Mouse (Mus musculus): ENCODE results near the gene Tmem270. TPM values are rescaled to one million over a fixed set of nuclear protein-coding genes. Genes with fewer than 3 reads are reported as not detected.

Gene Tmem270
- total RNA-seq (2012; rRNA removed) (not detected in 2 replicates), polyA plus RNA-seq (2012; ENCODE audit: insufficient read depth in 1 of 2, insufficient read length in 2 of 2, low read depth in 1 of 2, low replicate concordance in 2 of 2, missing spikeins in 1 of 2) (not detected)

DNA sequence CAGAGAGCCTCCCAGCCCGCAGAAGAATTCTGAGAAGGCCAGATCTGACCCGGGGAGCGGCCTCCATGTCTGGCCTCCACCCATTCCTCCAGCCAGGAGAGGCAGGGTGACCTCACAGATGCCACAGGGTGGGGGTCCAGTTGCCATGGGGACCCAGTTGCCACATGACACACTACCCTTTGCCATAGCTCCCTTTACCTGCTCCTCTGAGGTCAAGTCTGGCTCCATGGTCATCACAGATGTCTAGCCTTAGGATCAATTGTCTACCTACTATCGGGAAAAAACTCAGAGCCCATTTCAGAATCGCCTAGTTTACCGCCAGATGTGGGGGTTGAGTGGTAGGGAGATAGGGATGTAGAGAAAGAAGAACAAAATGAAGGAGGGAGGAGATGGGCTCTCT, at the start of gene Tmem270:
TSS of gene Tmem270 (minus strand) at position 101 of the 400 bp plus-strand sequence.
- Histone ChIP-seq H3K36me3 (ENCODE audit: control insufficient read depth in 1 of 2, insufficient read depth in 2 of 2, low read length in 2 of 2) (no peaks in the 10 kb centered on the region), H3K4me3 (ENCODE audit: control insufficient read depth in 1 of 2, insufficient read depth in 1 of 2, low read depth in 2 of 2, low read length in 2 of 2) (no peak within 1 kb of the TSS), H3K9me3 (replicated peaks; ENCODE audit: insufficient read depth, low read length) (no peaks in the 10 kb centered on the region), H3K4me1 (ENCODE audit: control insufficient read depth in 1 of 2, insufficient read depth in 2 of 2, low read length in 2 of 2) (no peaks in the 10 kb centered on the region), H3K79me2 (ENCODE audit: control insufficient read depth, insufficient read depth, low read length, poor library complexity) (no peaks in the 10 kb centered on the region), H3K27me3 (ENCODE audit: control insufficient read depth in 1 of 2, insufficient read depth in 2 of 2, low read length in 2 of 2) (no peaks in the 10 kb centered on the region), H3K9ac (ENCODE audit: control insufficient read depth, low read depth, low read length, poor library complexity, severe bottlenecking) (no peak within 1 kb of the TSS), H3K27ac (ENCODE audit: control insufficient read depth, low read depth, low read length) (no peak within 1 kb of the TSS)
- TF ChIP-seq POLR2A (IDR thresholded peaks at IDR 0.05; ENCODE audit: control insufficient read depth in 1 of 2, insufficient read depth in 1 of 2, low read depth in 1 of 2, low read length in 2 of 2, poor library complexity in 1 of 2) = no peak
- TF ChIP-seq POLR2AphosphoS2 (IDR thresholded peaks at IDR 0.05; ENCODE audit: low read length) = no peak
- no peak for TF ChIP-seq CHD2 (IDR thresholded peaks at IDR 0.05; ENCODE audit: low read length)
- no peak for TF ChIP-seq MYB (IDR thresholded peaks at IDR 0.05; ENCODE audit: low read depth, low read length)
- no peak for TF ChIP-seq TCF12 (IDR thresholded peaks at IDR 0.05; ENCODE audit: low read depth, low read length)
- no peak for TF ChIP-seq SIN3A (IDR thresholded peaks at IDR 0.05; ENCODE audit: low read length)
- TF ChIP-seq UBTF (IDR thresholded peaks at IDR 0.05; ENCODE audit: borderline replicate concordance, insufficient read depth, low read depth, low read length) = no peak
- no peak for TF ChIP-seq ZKSCAN1 (IDR thresholded peaks at IDR 0.05; ENCODE audit: low read depth, low read length)
- TF ChIP-seq TBP (IDR thresholded peaks at IDR 0.05; ENCODE audit: low read depth, low read length) = no peak
- no peak for TF ChIP-seq MXI1 (IDR thresholded peaks at IDR 0.05; ENCODE audit: low read depth, low read length)
- no peak for DNase-seq (ENCODE audit: low read depth, low spot score)

DNA sequence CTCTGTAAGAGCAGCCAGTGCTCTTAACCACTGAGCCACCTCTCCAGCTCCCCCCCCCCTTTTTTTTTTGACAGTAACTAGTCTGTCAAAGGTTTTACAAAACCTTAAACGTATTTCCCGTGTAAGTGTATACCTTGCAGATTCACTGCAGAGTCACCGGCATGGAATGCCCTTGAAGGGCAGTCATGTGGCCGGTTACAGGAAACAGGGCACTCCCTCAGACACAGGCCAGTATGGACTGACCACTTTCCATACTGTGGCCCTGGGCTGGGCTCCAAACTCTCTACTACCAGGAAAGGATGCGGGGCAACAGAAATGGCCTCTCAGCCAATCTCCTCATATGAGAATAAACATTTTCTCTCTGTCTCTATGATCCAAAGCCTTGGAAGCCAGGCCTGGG, 49.0 kb upstream of the Tmem270 start:
- Histone ChIP-seq H3K4me1 (ENCODE audit: control insufficient read depth in 1 of 2, insufficient read depth in 2 of 2, low read length in 2 of 2) (peaks cover 2 to 9% of the 10 kb centered on the region in 2 experiments; a peak in 2 of 4 replicates), H3K9ac (ENCODE audit: control insufficient read depth, low read depth, low read length, poor library complexity, severe bottlenecking) (no peak overlapping the region), H3K9me3 (replicated peaks; ENCODE audit: insufficient read depth, low read length) (no peaks in the 10 kb centered on the region), H3K27me3 (ENCODE audit: control insufficient read depth in 1 of 2, insufficient read depth in 2 of 2, low read length in 2 of 2) (no peaks in the 10 kb centered on the region; a peak in 1 of 4 replicates), H3K4me3 (ENCODE audit: control insufficient read depth in 1 of 2, insufficient read depth in 1 of 2, low read depth in 2 of 2, low read length in 2 of 2) (no peak overlapping the region), H3K79me2 (ENCODE audit: control insufficient read depth, insufficient read depth, low read length, poor library complexity) (no peaks in the 10 kb centered on the region), H3K27ac (ENCODE audit: control insufficient read depth, low read depth, low read length) (no peak overlapping the region), H3K36me3 (ENCODE audit: control insufficient read depth in 1 of 2, insufficient read depth in 2 of 2, low read length in 2 of 2) (peaks cover 0 to 7% of the 10 kb centered on the region in 2 experiments; a peak in 2 of 4 replicates)
- TF ChIP-seq ZC3H11A (IDR thresholded peaks at IDR 0.05; ENCODE audit: low read depth, low read length) (no peak), POLR2AphosphoS5 (IDR thresholded peaks at IDR 0.05; ENCODE audit: borderline replicate concordance, low read depth, low read length) (no peak), CHD1 (IDR thresholded peaks at IDR 0.05; ENCODE audit: low read depth, low read length) (no peak), MAFK (IDR thresholded peaks at IDR 0.05; ENCODE audit: borderline replicate concordance, low read depth, low read length) (no peak), EP300 (IDR thresholded peaks at IDR 0.05; ENCODE audit: low read depth in 1 of 2, low read length in 2 of 2) (no peak), UBTF (IDR thresholded peaks at IDR 0.05; ENCODE audit: borderline replicate concordance, insufficient read depth, low read depth, low read length) (no peak), BHLHE40 (IDR thresholded peaks at IDR 0.05; ENCODE audit: borderline replicate concordance, low read depth, low read length) (no peak), RCOR1 (IDR thresholded peaks at IDR 0.05; ENCODE audit: low read depth, low read length) (no peak)
- DNase-seq (ENCODE audit: low read depth, low spot score) = no peak

All from MEL (cell line).